8 mouse cellular contexts compared by ENCODE assay signal in the genomic region with DNA sequence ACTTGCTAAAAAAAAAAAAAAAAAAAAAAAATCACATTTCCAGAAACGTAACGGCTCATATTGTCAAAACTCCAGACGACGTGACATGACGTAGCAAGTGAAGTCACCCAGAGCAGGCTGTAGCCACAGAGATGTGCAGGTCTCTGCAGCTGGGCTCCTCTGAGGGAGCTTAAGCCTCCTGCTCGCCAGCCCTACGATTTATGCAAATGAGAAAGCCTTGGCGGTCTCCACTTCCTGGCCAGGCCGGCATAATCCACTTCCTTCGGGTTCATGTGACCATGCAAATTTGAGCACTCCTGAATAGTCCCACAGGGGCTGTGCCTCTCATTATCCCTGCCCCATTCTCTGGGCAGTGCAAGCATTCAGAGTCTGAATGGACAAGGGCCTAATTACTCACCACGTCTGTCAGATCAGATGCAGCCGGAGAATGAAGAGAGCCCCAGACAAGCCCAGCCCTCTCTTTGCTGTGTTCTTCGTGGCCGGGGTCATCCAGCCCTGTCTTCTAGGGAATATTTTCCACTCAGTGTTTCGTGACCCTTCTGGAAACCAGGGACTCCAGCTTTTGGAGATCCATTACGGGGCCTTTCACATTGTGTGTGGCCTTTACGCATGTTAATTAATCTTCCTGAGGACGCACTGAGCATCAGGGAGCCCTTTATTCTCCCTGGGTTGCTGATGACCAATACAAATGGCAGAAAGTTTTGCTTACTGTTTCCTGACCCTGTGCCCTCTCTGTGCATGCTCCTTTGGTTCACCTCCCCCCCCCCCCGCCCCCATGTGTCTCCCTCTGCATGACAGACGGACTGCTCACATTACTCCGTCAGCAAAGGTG.
DNase-seq lines count a peak whose midpoint lies in the region; ATAC-seq lines count a peak whose summit lies in the region.

No protein-coding gene starts in this region.

- ATAC-seq in lung, embryonic 16.5 days (ENCODE audit: low read depth) = peak; percentile 84
- peak; percentile 94 for ATAC-seq in embryonic facial prominence, embryonic 12.5 days (ENCODE audit: insufficient number of reproducible peaks, insufficient read depth, low FRiP score, low TSS enrichment)

- WGBS in lung, embryonic 16.5 days = 30% methylated on average over 21 of the region's 21 CpGs
- 7% methylated on average over 21 of the region's 21 CpGs for WGBS in embryonic facial prominence, embryonic 12.5 days

- H3K9ac ChIP-seq in lung, embryonic 16.5 days (ENCODE audit: low read length) = 0 out of 2 replicates have a peak overlapping the region, but pooled peaks have one; percentile 26
- H3K9ac ChIP-seq in embryonic facial prominence, embryonic 12.5 days = 0 out of 2 replicates have a peak overlapping the region, but pooled peaks have one; percentile 4

- no peaks in the 10 kb centered on the region for H3K9me3 ChIP-seq in lung, embryonic 16.5 days (ENCODE audit: control insufficient read depth, low read length)
- H3K9me3 ChIP-seq in embryonic facial prominence, embryonic 12.5 days = no peaks in the 10 kb centered on the region

- peak overlapping the region; percentile 24; the same call in 1 of the 2 replicates for H3K4me3 ChIP-seq in lung, embryonic 16.5 days (ENCODE audit: low read length)
- H3K4me3 ChIP-seq in embryonic facial prominence, embryonic 12.5 days = 0 out of 2 replicates have a peak overlapping the region, but pooled peaks have one; percentile 5

- no peaks in the 10 kb centered on the region for H3K27me3 ChIP-seq in lung, embryonic 16.5 days (ENCODE audit: control insufficient read depth, insufficient read depth, low read depth, low read length)
- no peaks in the 10 kb centered on the region for H3K27me3 ChIP-seq in embryonic facial prominence, embryonic 12.5 days

- DNase-seq in lung, postnatal 25 days (ENCODE audit: low spot score) = no peak
- DNase-seq in heart, postnatal 4 days = peak; percentile 55
- peak; percentile 45 for DNase-seq in layer of hippocampus, adult 11-12 months (ENCODE audit: low spot score)
- DNase-seq in lung, postnatal 10 days = peak; percentile 42
- DNase-seq in right cerebral cortex, postnatal 14 days = peak; percentile 33
- DNase-seq in urinary bladder, postnatal 14 days (ENCODE audit: low spot score) = no peak

- H3K4me2 ChIP-seq in lung, embryonic 16.5 days (ENCODE audit: low read depth, low read length) = peak overlapping the region; percentile 38
- H3K4me2 ChIP-seq in embryonic facial prominence, embryonic 12.5 days (replicated peaks) = peak overlapping the region; percentile 43

- H3K4me1 ChIP-seq in lung, embryonic 16.5 days (replicated peaks; ENCODE audit: control insufficient read depth, insufficient read depth, low read length) = peaks cover 7% of the 10 kb centered on the region; the same call in 1 of the 2 replicates
- peaks cover 20% of the 10 kb centered on the region for H3K4me1 ChIP-seq in embryonic facial prominence, embryonic 12.5 days

- no peak overlapping the region for H3K27ac ChIP-seq in lung, embryonic 16.5 days (ENCODE audit: low read length)
- peak overlapping the region; percentile 50 for H3K27ac ChIP-seq in embryonic facial prominence, embryonic 12.5 days

- H3K36me3 ChIP-seq in lung, embryonic 16.5 days (ENCODE audit: control insufficient read depth, insufficient read depth, low read length) = no peaks in the 10 kb centered on the region
- H3K36me3 ChIP-seq in embryonic facial prominence, embryonic 12.5 days = no peaks in the 10 kb centered on the region

Comparison
In these comparisons a context has a peak if more than half of its experiments do, and no peak if none do; other contexts are left out.
1. DNase-seq: peak in heart, postnatal 4 days (single experiment), layer of hippocampus, adult 11-12 months (single experiment), lung, postnatal 10 days (single experiment) and right cerebral cortex, postnatal 14 days (single experiment); none in lung, postnatal 25 days (single experiment) and urinary bladder, postnatal 14 days (single experiment).